ENCODE assay signal across 24 mouse cellular contexts in the genomic region with DNA sequence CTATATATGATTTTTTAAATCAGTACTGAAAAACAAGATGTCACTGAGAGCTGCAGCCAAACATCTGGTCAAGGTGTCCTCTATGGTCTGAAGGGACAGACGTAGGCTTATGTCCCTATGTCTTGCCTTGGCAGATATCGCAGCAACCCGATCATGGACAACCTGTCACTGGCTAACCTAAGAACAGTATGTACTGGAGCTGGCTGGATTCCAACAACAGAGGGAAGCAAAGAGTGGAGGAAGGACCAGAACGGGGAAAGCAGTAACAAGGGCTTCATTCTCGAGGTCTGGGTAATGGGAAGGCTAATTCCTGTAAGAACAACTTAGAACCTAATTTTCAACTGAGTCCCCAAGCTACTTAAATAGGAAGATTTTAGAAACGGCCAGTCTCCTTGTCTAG.
"Had no signal": no experiment of that assay in that cellular context is flagged by ENCODE, and none has a peak within 500 bp of the region (broad histone marks: within the 10 kb centered on the region; RNA-seq: fewer than 3 reads in every experiment).

No protein-coding gene starts in this region.

- DNase-seq: gastrocnemius, postnatal 14 days; gastrocnemius, postnatal 36 days; heart, adult 11 months; heart, adult 2 months; heart, postnatal 10 days; heart, postnatal 4 days; kidney, adult 18-20 months; kidney, adult 8-10 months; kidney, postnatal 10 days; kidney, postnatal 25 days; kidney, postnatal 4 days; liver; liver, embryonic 13.5 days had no signal

- H3K4me1 ChIP-seq: hindbrain, embryonic 10.5 days; hindbrain, embryonic 12.5 days; intestine, embryonic 15.5 days; limb, embryonic 10.5 days; limb, embryonic 12.5 days; liver, embryonic 15.5 days had no signal

- H3K27ac ChIP-seq: heart, adult 2 months; heart, embryonic 10.5 days; hindbrain, embryonic 10.5 days; hindbrain, embryonic 12.5 days; hindbrain, embryonic 14.5 days; intestine, embryonic 15.5 days; layer of hippocampus, adult 2 months; left cerebral cortex, adult 2 months; limb, embryonic 10.5 days; limb, embryonic 12.5 days; liver, embryonic 13.5 days; liver, embryonic 15.5 days had no signal

- H3K27me3 ChIP-seq: heart, embryonic 12.5 days; hindbrain, embryonic 12.5 days; intestine, embryonic 15.5 days; limb, embryonic 12.5 days; liver, embryonic 13.5 days; liver, embryonic 15.5 days had no signal

- H3K4me3 ChIP-seq: heart, adult 2 months; heart, embryonic 10.5 days; heart, embryonic 12.5 days; hindbrain, embryonic 10.5 days; hindbrain, embryonic 12.5 days; intestine, embryonic 15.5 days; layer of hippocampus, adult 2 months; left cerebral cortex, adult 2 months; limb, embryonic 10.5 days; limb, embryonic 12.5 days; liver, embryonic 13.5 days; liver, embryonic 15.5 days had no signal
